Mouse (Mus musculus) activated CD4-positive, CD25-positive, alpha-beta regulatory T cell, adult 4 months (primary cell): ENCODE results near the gene Dcaf11. TPM values are rescaled to one million over a fixed set of nuclear protein-coding genes. Genes with fewer than 3 reads are reported as not detected.

Source experiments
- ATAC-seq: one replicate; pipeline ENCODE4 v1.8.0; 2017
- polyA plus RNA-seq, 2 experiments: library from polyadenylated mRNA; unstranded; fragments of 100-300 nt; shearing (Covaris generic); gene quantifications; one replicate each; pipeline ENCODE4 v1.2.1; 2017

The Dcaf11 gene
- 10 to 100 TPM; 95.9 to 97.4 TPM for polyA plus RNA-seq

GRCm38 (mm10) chr14:55559799-55560201 is at the start of gene Dcaf11:
Gene Dcaf11 (plus strand): TSS chr14:55560006.
- peak; percentile 32 for ATAC-seq

GRCm38 (mm10) chr14:55510125-55510731 is 49.6 kb upstream of the Dcaf11 start, which contains the start of gene Cpne6:
Gene Cpne6 (plus strand): TSS chr14:55510445.
- no peak for ATAC-seq

- ATAC-seq = no peak
These were observed 48.8 kb upstream of the Dcaf11 start for GRCm38 (mm10) chr14:55511037-55511436.

- ATAC-seq = no peak
These were observed 45.9 kb upstream of the Dcaf11 start for GRCm38 (mm10) chr14:55513927-55514326.

GRCm38 (mm10) chr14:55515846-55516245 is 44.0 kb upstream of the Dcaf11 start:
- ATAC-seq = no peak

GRCm38 (mm10) chr14:55518897-55519296 is 40.9 kb upstream of the Dcaf11 start:
- no peak for ATAC-seq

GRCm38 (mm10) chr14:55519604-55520003 is 40.2 kb upstream of the Dcaf11 start:
- no peak for ATAC-seq

GRCm38 (mm10) chr14:55520451-55521361 is 39.1 kb upstream of the Dcaf11 start:
- no peak for ATAC-seq

GRCm38 (mm10) chr14:55524062-55524461 is 35.7 kb upstream of the Dcaf11 start:
- ATAC-seq = no peak

GRCm38 (mm10) chr14:55524785-55525184 is 35.0 kb upstream of the Dcaf11 start, which contains the start of gene Nrl:
Gene Nrl (minus strand): TSS chr14:55524981.
- no peak for ATAC-seq

- ATAC-seq = no peak
These were observed 33.1 kb upstream of the Dcaf11 start for GRCm38 (mm10) chr14:55526674-55527073.

GRCm38 (mm10) chr14:55527940-55528339 is 31.9 kb upstream of the Dcaf11 start:
- peak; percentile 40 for ATAC-seq

- ATAC-seq = no peak
These were observed 23.6 kb upstream of the Dcaf11 start for GRCm38 (mm10) chr14:55536116-55536745.

- peak; percentile 76 for ATAC-seq
These were observed 19.6 kb upstream of the Dcaf11 start, which contains the start of gene Pck2 for GRCm38 (mm10) chr14:55540067-55540786. Gene Pck2 (plus strand): TSS chr14:55540266.

- ATAC-seq = no peak
These were observed 19.0 kb upstream of the Dcaf11 start for GRCm38 (mm10) chr14:55540787-55541321.

GRCm38 (mm10) chr14:55542268-55542667 is 17.5 kb upstream of the Dcaf11 start:
- ATAC-seq = no peak

GRCm38 (mm10) chr14:55544334-55544733 is 15.5 kb upstream of the Dcaf11 start:
- no peak for ATAC-seq

GRCm38 (mm10) chr14:55550191-55550590 is 9.6 kb upstream of the Dcaf11 start:
- no peak for ATAC-seq

- ATAC-seq = no peak
These were observed 8.5 kb upstream of the Dcaf11 start for GRCm38 (mm10) chr14:55551347-55551746.

- ATAC-seq = no peak
These were observed 8.0 kb upstream of the Dcaf11 start for GRCm38 (mm10) chr14:55551794-55552193.

- no peak for ATAC-seq
These were observed 5.2 kb upstream of the Dcaf11 start for GRCm38 (mm10) chr14:55554635-55555034.

- ATAC-seq = no peak
These were observed 4.0 kb upstream of the Dcaf11 start for GRCm38 (mm10) chr14:55555788-55556187.
